Mouse (Mus musculus): ENCODE results near the gene Trim43b.
"Not testable (repeated sequence)": the region's sequence is repeated elsewhere in the genome, so short reads cannot be mapped to it uniquely, and the experiment has no call there.

Trim43b gene

GRCm38 (mm10) chr9:89092735-89093134 lies at the start of gene Trim43b:
Gene Trim43b (minus strand): TSS chr9:89092835.
- DNase-seq = not testable (repeated sequence)

- not testable (repeated sequence) for DNase-seq
Observed at GRCm38 (mm10) chr9:89104576-89104975, 11.9 kb upstream of the Trim43b start.

GRCm38 (mm10) chr9:89086746-89087145 lies 5.9 kb downstream of the Trim43b start:
- DNase-seq = not testable (repeated sequence)

GRCm38 (mm10) chr9:89079637-89080036 lies 13.0 kb downstream of the Trim43b start:
- DNase-seq = not testable (repeated sequence)

GRCm38 (mm10) chr9:89076508-89076907 lies 16.1 kb downstream of the Trim43b start:
- DNase-seq = not testable (repeated sequence)

GRCm38 (mm10) chr9:89067143-89067501 lies 25.5 kb downstream of the Trim43b start:
- DNase-seq = not testable (repeated sequence)

- DNase-seq = peak; percentile 44
Observed at GRCm38 (mm10) chr9:89066378-89067142, 26.1 kb downstream of the Trim43b start.

All from thymus, postnatal 14 days (tissue).